Mouse (Mus musculus): ENCODE results near the gene Mapk10. TPM values are rescaled to one million over a fixed set of nuclear protein-coding genes. Genes with fewer than 3 reads are reported as not detected.

Mapk10 gene
- polyA plus RNA-seq (2017; shearing (Covaris generic)): not detected

GRCm38 (mm10) chr5:103211101-103211848 lies at the start of gene Mapk10:
Gene Mapk10 (minus strand): TSS chr5:103211334.

Other genes with a start within 250 kb of the Mapk10 start
- gene Ptpn13, start 213.9 kb upstream of the Mapk10 start, polyA plus RNA-seq (2017; shearing (Covaris generic)): 10 to 100 TPM; 23.0 to 23.3 TPM

All from activated CD4-positive, CD25-positive, alpha-beta regulatory T cell (primary cell).